Mouse (Mus musculus): ENCODE measurements around the gene Ppp3ca. TPM values are rescaled to one million over a fixed set of nuclear protein-coding genes. Genes with fewer than 3 reads are reported as not detected.

Ppp3ca gene
- total RNA-seq, 2 experiments from 2014 or later, result 51.0 to 62.6 TPM

DNA sequence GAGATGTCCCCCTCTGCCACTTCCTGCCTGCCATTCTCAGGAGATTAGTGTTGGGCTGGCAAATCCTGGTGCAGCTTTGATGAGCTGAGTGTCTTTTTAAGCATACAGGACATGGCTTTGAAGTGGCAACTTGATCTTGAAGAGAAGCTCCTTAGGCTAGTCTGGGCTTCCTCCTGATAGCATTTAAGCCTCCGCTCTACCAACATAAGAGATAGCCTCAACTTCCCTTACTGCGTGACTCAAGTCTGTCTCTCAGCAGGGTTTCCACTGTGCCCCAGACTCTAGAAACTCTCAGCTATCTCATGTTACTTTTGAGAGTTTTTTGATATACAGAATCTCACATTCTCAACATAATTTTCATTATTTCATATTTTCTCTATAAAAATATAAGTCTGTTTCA lies 144.0 kb downstream of the Ppp3ca start:
- DNase-seq, result no peak

DNA sequence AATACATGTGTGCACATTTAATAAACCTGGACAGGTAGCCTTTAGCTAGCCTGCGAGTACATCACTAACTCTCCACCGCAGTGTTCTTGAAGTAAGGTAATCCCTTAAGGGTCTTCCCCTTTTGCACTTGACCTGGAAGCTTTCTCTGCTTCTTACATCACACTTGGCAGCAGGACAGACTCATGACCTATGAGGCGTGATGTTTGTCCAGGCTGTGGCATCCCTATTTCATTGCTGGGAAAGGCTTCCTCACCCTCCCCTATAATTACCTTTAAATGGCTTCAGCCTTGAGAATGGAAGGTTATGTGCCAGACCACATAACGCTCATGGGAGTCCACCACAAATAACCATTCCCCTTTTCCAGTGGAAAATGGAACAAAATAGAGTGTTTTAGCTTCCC lies 145.0 kb downstream of the Ppp3ca start:
- no peak for DNase-seq

GRCm38 (mm10) chr3:136816319-136816718 lies 146.4 kb downstream of the Ppp3ca start:
- DNase-seq, result no peak

DNA sequence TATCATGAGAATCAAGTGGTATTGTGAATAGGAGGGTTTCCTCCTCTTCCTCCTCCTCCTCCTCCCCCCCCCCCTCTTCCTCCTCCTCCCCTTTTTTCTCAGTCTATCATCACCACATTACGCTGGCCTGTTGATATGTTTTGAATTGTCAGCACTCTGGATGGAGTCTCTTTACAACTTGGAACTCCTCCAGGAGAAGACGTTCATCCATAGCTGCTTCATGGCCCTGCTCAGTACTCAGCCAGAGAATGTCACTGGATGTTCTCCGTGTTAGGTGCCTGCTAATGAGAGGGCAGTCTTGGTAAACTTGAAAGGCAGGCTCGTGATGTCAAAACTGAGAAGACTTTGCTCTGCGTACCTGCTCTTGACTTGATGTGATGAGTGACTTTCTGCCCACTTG lies 149.1 kb downstream of the Ppp3ca start:
- DNase-seq, result no peak

- DNase-seq, result no peak
Observed at GRCm38 (mm10) chr3:136821039-136821438, 151.1 kb downstream of the Ppp3ca start.

DNA sequence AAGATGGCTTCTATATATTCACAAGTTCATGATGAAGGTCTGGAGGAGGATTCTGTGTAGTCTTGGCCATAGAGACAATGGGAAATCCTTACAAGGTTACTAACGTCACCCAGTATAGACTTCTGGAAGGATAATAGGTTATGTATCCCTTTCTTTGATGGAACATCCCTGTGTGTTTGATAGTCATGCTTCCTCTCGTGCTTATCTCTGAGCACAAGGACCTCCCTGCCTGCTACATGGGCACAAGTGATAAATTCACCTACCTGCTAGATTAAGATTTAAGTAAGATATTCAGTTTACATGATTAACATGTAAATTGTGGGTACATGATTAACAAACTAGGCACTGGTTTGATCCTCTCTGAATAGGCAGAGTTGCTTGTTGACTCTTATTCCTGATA lies 152.1 kb downstream of the Ppp3ca start:
- DNase-seq, result no peak

GRCm38 (mm10) chr3:136822431-136822830 lies 152.5 kb downstream of the Ppp3ca start:
- no peak for DNase-seq

DNA sequence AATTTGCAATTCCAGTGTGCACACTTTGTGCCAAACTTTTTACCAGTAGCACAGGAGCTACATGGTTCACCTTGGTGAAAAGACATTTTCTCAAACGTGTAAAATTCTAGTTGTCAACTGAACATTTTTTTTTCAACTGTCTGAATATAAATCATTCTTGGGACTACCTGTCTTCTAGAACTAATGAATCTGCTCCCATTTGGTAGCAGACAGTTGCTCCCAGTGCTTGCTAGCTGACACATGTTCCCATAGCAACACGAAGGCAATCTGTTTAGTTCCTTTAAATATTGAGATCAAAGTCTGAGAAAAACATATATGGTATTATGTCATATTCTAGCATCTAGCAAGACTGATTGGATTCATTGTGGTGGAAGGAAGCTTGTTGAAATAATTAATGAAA lies 158.5 kb downstream of the Ppp3ca start:
- DNase-seq, result no peak

- DNase-seq, result no peak
Observed at GRCm38 (mm10) chr3:136829109-136829508, 159.2 kb downstream of the Ppp3ca start.

GRCm38 (mm10) chr3:136830687-136831220 lies 160.8 kb downstream of the Ppp3ca start:
- DNase-seq, result peak; percentile 48

DNA sequence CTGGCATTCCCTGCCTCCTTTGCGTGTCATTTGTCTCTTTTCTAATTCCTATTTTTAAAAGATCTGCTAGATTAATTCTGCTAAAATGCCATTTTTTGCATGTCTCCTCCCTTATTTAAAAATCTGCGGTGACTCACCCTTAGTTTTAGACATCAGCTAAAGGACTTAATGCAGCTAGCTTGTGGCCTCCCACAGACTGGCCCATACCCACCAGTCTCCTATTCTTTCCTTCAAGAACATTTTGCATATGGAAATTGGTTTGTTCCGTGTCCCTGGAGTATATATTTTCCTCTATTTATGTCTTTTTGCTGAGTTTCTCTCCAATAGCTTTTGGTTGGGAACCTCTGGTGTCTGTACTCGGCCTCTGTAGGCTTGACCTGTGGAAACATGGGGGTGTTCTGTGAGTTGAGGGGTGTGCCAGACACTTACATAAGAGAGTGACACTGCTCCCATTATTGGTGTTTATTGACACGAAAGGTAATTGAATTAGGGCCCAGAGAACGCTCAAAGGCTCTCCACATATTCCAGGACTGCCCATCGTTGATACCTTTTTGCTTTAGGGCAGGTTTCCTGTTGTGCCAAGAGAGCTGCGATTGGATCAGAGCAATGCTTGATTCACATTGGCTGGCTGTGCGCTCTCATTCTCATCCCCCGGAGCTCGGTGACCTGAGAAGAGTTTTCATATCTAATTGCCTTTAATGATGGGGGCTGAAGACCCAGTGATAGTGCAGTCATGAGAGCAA lies 163.2 kb downstream of the Ppp3ca start:
- DNase-seq, result no peak

- peak; percentile 53 for DNase-seq
Observed at GRCm38 (mm10) chr3:136833893-136834292, 164.0 kb downstream of the Ppp3ca start.

GRCm38 (mm10) chr3:136835851-136836250 lies 165.9 kb downstream of the Ppp3ca start:
- no peak for DNase-seq

- no peak for DNase-seq
Observed at GRCm38 (mm10) chr3:136836319-136837193, 166.6 kb downstream of the Ppp3ca start.

DNA sequence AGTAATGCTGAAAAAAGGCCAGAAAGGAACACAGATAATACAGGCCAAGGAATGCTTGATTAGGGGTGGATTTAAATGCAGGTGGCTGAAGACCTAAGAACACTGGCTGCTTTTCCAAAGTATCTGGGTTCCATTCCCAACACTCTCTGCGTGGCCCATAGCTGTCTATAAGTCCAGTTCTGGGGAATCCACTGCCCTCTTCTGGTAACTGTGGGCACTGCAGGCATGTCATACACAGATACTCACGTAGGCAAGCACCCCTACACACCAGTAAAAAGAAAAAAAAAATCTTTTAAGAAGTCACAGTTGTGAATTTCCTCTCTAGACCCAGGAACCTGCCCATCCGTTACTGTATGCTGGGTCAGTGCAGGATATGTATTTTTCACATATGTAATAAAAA lies 167.7 kb downstream of the Ppp3ca start:
- DNase-seq, result peak; percentile 51

GRCm38 (mm10) chr3:136841282-136841681 lies 171.4 kb downstream of the Ppp3ca start:
- DNase-seq, result no peak

DNA sequence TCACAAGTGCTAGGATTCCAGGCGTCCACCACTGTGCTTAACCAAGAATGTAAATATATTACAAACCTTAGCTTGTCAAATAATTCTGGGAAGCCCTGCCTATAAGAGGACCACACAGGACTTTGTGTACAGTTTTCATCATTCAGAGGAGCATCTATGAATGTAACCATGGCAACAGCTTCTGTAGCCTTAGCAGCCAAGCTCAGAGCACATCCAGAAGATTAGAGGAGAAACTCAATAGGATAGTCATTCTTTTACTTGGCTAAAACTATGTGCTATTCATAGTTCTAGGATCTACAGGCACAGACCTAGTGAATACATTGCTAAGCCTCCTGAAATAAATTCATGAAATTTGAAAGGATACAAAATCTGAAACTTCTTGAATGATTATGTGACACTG lies 172.5 kb downstream of the Ppp3ca start:
- DNase-seq, result no peak

GRCm38 (mm10) chr3:136843811-136844491 lies 174.0 kb downstream of the Ppp3ca start:
- DNase-seq, result no peak

DNA sequence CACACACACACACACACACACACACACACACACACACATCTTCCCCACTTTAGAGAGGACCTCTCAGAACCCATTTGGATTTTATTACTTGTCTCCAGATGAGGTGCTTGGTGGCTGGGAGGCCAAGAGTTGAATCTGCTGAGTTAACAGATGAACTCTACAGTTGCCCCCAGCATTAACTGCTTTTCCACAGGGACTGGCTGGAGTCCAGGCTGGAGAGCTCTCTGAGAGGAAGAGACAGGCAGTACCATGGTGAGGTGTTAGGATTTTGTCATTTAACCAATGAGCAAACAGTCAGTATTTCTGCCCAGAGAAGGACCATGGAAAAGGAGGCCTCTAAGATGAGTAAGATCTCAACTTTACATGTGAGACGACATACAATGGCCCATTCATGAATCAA lies 179.1 kb downstream of the Ppp3ca start:
- DNase-seq, result no peak

- no peak for DNase-seq
Observed at GRCm38 (mm10) chr3:136852921-136853320, 183.0 kb downstream of the Ppp3ca start.

- DNase-seq, result no peak
Observed at GRCm38 (mm10) chr3:136853596-136853995, 183.7 kb downstream of the Ppp3ca start.

GRCm38 (mm10) chr3:136855996-136856395 lies 186.1 kb downstream of the Ppp3ca start:
- no peak for DNase-seq
